Mouse (Mus musculus) 416B (cell line): Measurements from ENCODE around the gene Gucy2c.

Experiments
- DNase-seq: peaks from one replicate; pipeline ENCODE4 v3.0.0; 2011; ENCODE audit warnings: low read depth

Gucy2c gene

GRCm38 (mm10) chr6:136660831-136661705, 120.5 kb downstream of the Gucy2c start:
- no peak for DNase-seq

DNA sequence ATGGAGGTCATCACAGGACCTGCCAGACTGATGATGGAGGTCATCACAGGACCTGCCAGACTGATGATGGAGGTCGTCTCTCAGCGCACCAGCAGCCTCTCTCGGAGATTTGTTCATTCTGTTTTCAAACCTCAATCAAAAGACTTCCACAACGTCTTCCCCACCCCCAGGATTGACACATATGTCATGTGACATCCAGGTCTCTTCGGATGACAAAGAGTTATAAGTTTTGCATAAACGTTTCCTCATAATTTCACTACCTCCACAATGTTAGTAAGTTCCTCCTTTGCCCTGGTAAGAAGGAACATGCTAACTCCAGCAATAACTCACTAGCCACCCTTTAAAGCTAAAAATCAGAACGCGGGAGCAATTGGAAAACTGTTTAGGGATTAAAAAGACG, 122.3 kb downstream of the Gucy2c start:
- peak; percentile 16 for DNase-seq

DNA sequence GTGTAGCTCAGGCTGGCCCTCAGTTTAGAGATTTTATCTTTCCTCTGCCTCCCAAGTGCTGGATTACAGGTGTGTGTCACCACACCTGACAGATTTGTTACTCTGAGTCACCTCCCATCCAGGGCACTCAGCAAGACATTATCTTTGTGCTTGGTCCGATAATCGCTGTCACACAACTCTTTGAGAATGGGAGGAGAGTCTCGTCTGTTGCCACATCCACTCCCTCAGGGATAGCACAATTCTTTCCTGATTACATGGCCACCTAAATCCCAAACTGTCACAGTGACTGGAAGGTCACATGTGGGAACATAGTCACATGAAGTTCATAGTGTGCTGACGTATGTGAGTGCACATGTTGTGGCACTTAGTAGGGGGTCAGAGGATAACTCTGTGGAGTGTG, 123.3 kb downstream of the Gucy2c start:
- no peak for DNase-seq

GRCm38 (mm10) chr6:136655786-136656185, 125.8 kb downstream of the Gucy2c start:
- DNase-seq: no peak

- DNase-seq: no peak
Measured at GRCm38 (mm10) chr6:136654470-136654869, 127.1 kb downstream of the Gucy2c start.

DNA sequence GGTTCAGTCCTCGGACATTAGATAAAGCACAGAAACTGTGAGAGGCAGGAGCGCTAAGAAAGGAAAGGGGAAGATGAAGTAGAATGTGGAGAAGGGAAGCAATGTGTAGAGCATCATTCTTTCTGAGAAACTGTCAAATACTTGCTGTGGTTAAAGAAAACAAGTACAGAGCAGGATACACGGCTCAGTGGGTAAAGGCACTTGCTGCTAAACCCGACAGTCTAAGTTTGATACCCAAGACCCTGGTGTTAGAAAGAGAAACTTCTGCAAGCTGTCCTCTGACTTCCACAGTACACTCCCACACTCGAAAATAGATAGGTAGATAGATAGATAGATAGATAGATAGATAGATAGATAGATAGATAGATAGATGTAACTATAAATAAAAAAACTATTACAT, 128.2 kb downstream of the Gucy2c start:
- no peak for DNase-seq

- no peak for DNase-seq
Measured at GRCm38 (mm10) chr6:136650664-136651063, 130.9 kb downstream of the Gucy2c start.

DNA sequence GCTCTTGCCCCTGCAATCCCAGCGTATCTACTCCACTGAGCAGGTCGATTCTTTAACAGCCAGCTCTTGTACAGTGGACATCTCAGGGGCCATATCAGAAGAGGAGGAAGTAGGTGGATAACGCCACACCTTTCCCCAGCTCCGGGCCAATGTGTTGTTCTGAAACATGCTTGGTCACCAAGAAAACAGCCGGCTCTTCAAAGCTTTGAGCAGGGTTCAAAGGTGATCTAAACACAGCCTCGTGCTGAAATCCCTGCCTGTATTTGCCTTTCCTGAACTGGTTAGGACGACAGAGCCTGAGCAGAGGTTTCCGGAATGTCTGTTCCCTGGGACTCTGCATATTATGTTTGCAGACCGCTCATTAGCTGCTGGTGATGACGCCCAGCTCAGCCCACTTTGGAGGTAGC, 134.1 kb downstream of the Gucy2c start:
- no peak for DNase-seq
